Mouse (Mus musculus) limb, embryonic 13.5 days (tissue): ENCODE measurements around the gene Cldn4. TPM values are rescaled to one million over a fixed set of nuclear protein-coding genes. Genes with fewer than 3 reads are reported as not detected.

Experiments
- ATAC-seq: fragments of 200-750 bp; cut with Nextera tagmentation; 2 replicates; pipeline ENCODE4 v1.8.0; 2017; ENCODE audit warnings: low read depth, moderate number of reproducible peaks, moderate TSS enrichment; ENCODE audit not compliant: low FRiP score
- H3K27ac ChIP-seq: fragments of 300-500 bp; sonication (generic); 2 replicates; pipeline ENCODE4 v1.5.1; 2015; ENCODE audit warnings: inconsistent platforms, mild to moderate bottlenecking, moderate library complexity
- H3K27me3 ChIP-seq: fragments of 300-500 bp; sonication (generic); 2 replicates; pipeline ENCODE4 v1.6.1; 2015; ENCODE audit warnings: mild to moderate bottlenecking, inconsistent platforms
- H3K36me3 ChIP-seq: fragments of 300-500 bp; sonication (generic); 2 replicates; pipeline ENCODE4 v1.6.1; 2015; ENCODE audit warnings: inconsistent platforms, mild to moderate bottlenecking, moderate library complexity
- H3K4me1 ChIP-seq: fragments of 300-500 bp; sonication (generic); 2 replicates; pipeline ENCODE4 v1.6.1; 2015; ENCODE audit warnings: inconsistent platforms
- H3K4me2 ChIP-seq: fragments of 300-500 bp; sonication (generic); replicated peaks from 2 replicates; pipeline ENCODE4 v1.6.1; 2015; ENCODE audit warnings: inconsistent platforms, mild to moderate bottlenecking, moderate library complexity
- H3K4me3 ChIP-seq: fragments of 300-500 bp; sonication (generic); 2 replicates; pipeline ENCODE4 v1.5.1; 2015; ENCODE audit warnings: moderate library complexity, mild to moderate bottlenecking, inconsistent platforms
- H3K9ac ChIP-seq: fragments of 300-500 bp; sonication (generic); 2 replicates; pipeline ENCODE4 v1.6.1; 2015; ENCODE audit warnings: mild to moderate bottlenecking, inconsistent platforms
- H3K9me3 ChIP-seq: fragments of 300-500 bp; sonication (generic); 2 replicates; pipeline ENCODE4 v1.6.1; 2016; ENCODE audit warnings: inconsistent platforms
- WGBS: fragments of 180-500 bp; shearing (Covaris S2); methylation state at CpG from one replicate; pipeline ENCODE4 v1.1.7; 2015; 5-methylcytosine and 5-hydroxymethylcytosine counted together
- polyA plus RNA-seq: library from polyadenylated mRNA; unstranded; fragments of >200 nt; fragmentation: Nextera tagmentation; extraction: Ambion mirVana; gene quantifications from 2 replicates; pipeline ENCODE4 v1.2.1, GENCODE M21; 2015

Gene Cldn4
- 16.7 and 18.9 TPM in 2 replicates for polyA plus RNA-seq

DNA sequence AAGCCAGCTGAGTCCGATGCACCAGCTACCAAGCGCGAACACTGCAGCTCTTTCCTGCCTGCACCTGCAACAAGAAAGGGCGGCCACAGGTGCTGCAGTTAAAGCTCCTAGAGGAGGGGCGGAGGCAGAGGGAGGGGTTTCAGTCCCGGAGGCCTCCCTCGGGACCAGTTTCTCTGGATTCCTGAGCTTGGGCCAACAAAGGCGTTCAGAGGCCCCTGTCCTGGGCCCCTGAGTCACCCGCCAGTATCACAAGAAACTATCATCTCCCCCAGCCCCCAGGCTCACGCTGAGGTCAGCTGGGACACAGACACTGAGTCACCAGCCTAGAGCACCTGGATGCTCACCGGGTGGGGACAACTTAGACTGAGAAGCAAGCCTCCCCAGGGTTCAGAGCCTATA lies at the start of gene Cldn4:
Gene Cldn4 (minus strand): TSS at position 78 of the 399 bp plus-strand sequence.
- Histone ChIP-seq H3K4me2 (peak within 1 kb of the TSS; percentile 52), H3K27ac (peak within 1 kb of the TSS; percentile 22; the same call in 1 of the 2 replicates), H3K27me3 (peaks cover 48% of the 10 kb centered on the region), H3K36me3 (no peaks in the 10 kb centered on the region), H3K4me1 (peaks cover 31% of the 10 kb centered on the region), H3K9me3 (no peaks in the 10 kb centered on the region), H3K9ac (peak within 1 kb of the TSS; percentile 54), H3K4me3 (peak within 1 kb of the TSS; percentile 34)
- ATAC-seq: no peak
- WGBS: 8% methylated on average over 11 of the region's 11 CpGs

DNA sequence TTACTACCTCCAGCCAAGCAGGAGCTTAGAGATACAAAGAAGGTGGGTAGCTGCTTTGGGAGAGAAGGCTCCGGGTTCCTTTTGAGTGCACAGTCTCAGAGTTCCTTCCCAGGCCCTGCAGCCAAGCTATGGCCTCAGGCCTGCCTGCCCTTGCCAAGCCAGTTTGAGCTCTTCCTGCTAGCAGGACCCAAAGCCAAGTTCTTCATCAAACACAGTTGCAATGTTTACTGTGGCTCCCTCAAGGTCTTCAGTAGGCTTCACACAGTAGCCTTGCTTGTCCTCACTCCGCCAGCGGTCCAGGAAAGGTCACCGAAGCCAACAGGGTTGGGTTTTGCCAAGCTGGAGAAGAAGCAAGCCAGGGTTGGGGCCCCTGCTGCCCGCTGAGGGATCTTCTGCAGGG lies 45.8 kb upstream of the Cldn4 start:
- peaks cover 1% of the 10 kb centered on the region for H3K4me1 ChIP-seq
- H3K9ac ChIP-seq: no peak overlapping the region
- no peak for ATAC-seq
- H3K27ac ChIP-seq: no peak overlapping the region
- no peaks in the 10 kb centered on the region for H3K9me3 ChIP-seq
- H3K27me3 ChIP-seq: peaks cover 31% of the 10 kb centered on the region
- 86% methylated on average over 5 of the region's 5 CpGs for WGBS
- H3K4me3 ChIP-seq: no peak overlapping the region
- H3K36me3 ChIP-seq: no peaks in the 10 kb centered on the region
- no peak overlapping the region for H3K4me2 ChIP-seq

DNA sequence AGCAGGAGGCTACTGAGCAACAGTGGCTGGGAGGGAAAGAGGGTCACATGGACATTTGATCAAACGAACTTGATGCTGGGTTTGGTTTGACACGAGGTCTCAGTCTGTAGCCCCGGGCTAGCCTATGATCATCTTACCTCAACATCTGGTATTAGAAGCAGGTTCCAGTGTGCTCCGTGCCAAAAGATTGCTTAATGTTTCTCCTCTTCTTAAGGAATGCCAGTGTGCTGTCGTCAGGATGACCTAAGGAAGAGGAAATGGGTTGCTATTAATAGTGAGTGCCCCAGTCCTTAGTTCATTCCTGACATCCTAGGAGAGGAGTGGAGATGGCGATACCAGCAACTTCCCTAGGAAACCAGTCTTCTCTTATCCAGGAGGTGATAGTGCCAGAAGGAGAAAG lies 43.0 kb upstream of the Cldn4 start:
- H3K9me3 ChIP-seq: no peaks in the 10 kb centered on the region
- no peak overlapping the region for H3K4me2 ChIP-seq
- H3K27me3 ChIP-seq: peaks cover 59% of the 10 kb centered on the region
- H3K36me3 ChIP-seq: no peaks in the 10 kb centered on the region
- H3K4me3 ChIP-seq: no peak overlapping the region
- no peak for ATAC-seq
- H3K9ac ChIP-seq: no peak overlapping the region
- H3K4me1 ChIP-seq: peaks cover 20% of the 10 kb centered on the region
- no peak overlapping the region for H3K27ac ChIP-seq
- WGBS: 49% methylated on average over 6 of the region's 6 CpGs

DNA sequence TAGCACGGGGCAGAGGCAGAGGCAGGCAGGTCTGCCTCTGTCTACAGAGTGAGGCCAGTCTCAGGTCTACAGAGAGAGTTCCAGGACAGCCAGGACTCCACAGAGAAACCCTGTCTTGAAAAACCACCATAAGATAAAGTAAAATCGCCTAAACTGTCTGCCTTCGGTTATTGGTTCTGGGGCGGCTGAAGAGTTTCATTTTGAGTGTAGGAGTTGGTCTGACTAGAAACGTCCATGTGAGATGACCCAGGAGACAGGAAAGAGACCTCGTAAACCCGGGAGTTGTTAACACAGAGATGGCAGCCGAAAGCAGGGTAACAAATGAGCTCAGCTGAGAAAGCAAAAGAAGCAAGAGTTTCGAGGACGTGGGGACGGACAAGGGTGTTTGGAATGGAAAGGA lies 42.4 kb upstream of the Cldn4 start:
- ATAC-seq: no peak
- 49% methylated on average over 11 of the region's 11 CpGs for WGBS
- H3K9ac ChIP-seq: no peak overlapping the region
- no peak overlapping the region for H3K27ac ChIP-seq
- H3K4me2 ChIP-seq: no peak overlapping the region
- peaks cover 65% of the 10 kb centered on the region for H3K27me3 ChIP-seq
- H3K9me3 ChIP-seq: no peaks in the 10 kb centered on the region
- no peaks in the 10 kb centered on the region for H3K36me3 ChIP-seq
- peaks cover 20% of the 10 kb centered on the region for H3K4me1 ChIP-seq
- no peak overlapping the region for H3K4me3 ChIP-seq

DNA sequence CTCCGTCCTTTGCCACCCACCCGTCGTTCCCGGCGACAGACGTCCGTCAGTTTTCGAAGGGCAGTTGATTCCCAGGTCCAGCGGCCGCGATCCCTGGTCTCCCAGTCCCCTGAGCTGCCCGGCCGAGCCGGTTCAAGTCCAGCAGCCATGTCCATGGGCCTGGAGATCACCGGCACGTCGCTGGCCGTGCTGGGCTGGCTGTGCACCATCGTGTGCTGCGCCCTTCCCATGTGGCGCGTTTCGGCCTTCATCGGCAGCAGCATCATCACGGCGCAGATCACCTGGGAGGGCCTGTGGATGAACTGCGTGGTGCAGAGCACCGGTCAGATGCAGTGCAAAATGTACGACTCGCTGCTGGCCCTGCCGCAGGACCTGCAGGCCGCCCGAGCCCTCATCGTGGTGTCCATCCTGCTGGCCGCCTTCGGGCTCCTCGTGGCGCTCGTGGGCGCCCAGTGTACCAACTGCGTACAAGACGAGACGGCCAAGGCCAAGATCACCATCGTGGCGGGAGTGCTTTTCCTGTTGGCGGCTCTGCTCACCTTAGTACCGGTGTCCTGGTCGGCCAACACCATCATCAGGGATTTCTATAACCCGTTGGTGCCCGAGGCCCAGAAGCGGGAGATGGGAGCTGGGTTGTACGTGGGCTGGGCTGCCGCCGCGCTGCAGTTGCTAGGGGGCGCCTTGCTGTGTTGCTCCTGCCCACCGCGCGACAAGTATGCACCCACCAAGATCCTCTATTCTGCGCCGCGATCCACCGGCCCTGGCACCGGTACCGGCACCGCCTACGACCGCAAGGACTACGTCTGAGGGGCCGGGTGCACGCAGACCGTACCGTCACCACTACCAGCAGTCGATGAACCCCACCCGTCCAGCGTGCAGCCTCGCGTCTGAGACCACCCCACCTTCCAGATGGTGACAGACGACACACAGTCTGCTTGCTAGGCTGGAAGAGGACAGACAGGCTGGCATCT lies 39.8 kb upstream of the Cldn4 start:
- ATAC-seq: peak; percentile 26; the same call in 1 of the 2 replicates
- Histone ChIP-seq H3K4me2 (peak overlapping the region; percentile 59), H3K4me1 (peaks cover 20% of the 10 kb centered on the region), H3K27me3 (peaks cover 76% of the 10 kb centered on the region), H3K27ac (no peak overlapping the region), H3K36me3 (no peaks in the 10 kb centered on the region), H3K9me3 (no peaks in the 10 kb centered on the region), H3K4me3 (peak overlapping the region; percentile 35), H3K9ac (peak overlapping the region; percentile 50; the same call in 1 of the 2 replicates)
- whole genome bisulfite sequencing: 5% methylated on average over 79 of the region's 79 CpGs

DNA sequence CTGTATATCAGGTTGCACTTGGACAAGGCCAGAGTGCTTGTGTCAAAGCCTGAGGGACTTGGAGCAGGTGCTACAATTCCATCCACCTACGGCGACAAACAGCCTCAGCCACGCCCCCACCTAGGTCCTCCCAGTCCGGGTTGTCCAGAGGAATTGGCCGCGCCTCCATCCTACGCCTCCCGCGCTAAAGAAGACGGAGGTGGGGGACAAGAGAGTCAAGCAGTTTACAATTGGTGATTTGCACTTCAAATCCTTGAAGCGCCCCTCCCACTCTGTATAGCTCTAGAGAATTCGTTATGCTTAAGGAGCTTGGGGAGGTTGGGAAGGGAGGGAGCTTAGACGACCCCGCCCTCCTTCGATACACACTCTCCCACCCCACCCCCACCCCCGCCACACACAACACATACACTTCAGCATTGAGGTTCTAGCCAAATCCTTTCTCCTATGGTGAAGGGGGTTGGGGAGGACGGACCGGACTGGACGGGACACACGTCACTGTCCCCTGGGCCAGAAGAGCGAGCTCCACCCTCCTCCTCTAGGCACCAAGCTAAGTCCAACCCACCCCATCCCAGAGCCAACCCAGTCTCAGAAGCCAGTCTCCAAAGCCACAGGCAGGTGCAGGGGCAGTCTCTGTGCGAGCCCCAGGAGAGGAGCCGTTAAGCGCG lies 39.0 kb upstream of the Cldn4 start, which contains the start of gene Cldn3:
Gene Cldn3 (plus strand): TSS at position 582 of the 665 bp plus-strand sequence.
- Histone ChIP-seq H3K4me3 (peak within 1 kb of the TSS; percentile 35), H3K9ac (peak within 1 kb of the TSS; percentile 50; the same call in 1 of the 2 replicates), H3K4me1 (peaks cover 20% of the 10 kb centered on the region), H3K36me3 (no peaks in the 10 kb centered on the region), H3K9me3 (no peaks in the 10 kb centered on the region), H3K4me2 (peak within 1 kb of the TSS; percentile 59), H3K27ac (no peak within 1 kb of the TSS), H3K27me3 (peaks cover 75% of the 10 kb centered on the region)
- peak; percentile 52; the same call in 1 of the 2 replicates for ATAC-seq
- WGBS: 2% methylated on average over 25 of the region's 25 CpGs

DNA sequence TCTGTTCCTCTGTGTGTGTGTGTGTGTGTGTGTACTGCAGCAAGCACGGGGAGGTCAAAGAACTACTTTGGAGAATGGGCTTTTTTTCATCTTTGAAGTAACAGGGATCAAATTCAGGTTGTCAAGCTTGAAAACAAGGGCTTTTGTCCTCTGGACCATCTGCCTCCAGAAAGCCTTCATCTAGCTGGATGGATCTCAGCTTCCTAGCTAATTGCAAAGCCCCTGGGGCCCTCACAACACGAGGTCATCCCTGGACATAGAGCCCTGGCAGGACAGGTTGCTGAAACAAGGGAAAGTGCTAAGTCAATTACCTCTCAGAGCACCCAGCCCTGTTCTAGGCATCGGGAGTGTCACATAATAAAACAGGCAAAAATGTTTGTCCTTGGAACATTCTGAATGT lies 37.0 kb upstream of the Cldn4 start:
- Histone ChIP-seq H3K4me3 (no peak overlapping the region), H3K36me3 (no peaks in the 10 kb centered on the region), H3K9me3 (no peaks in the 10 kb centered on the region), H3K4me2 (no peak overlapping the region), H3K9ac (no peak overlapping the region), H3K27ac (no peak overlapping the region), H3K27me3 (peaks cover 56% of the 10 kb centered on the region), H3K4me1 (peaks cover 20% of the 10 kb centered on the region)
- ATAC-seq: no peak
- WGBS: 21% methylated on average over 3 of the region's 3 CpGs

DNA sequence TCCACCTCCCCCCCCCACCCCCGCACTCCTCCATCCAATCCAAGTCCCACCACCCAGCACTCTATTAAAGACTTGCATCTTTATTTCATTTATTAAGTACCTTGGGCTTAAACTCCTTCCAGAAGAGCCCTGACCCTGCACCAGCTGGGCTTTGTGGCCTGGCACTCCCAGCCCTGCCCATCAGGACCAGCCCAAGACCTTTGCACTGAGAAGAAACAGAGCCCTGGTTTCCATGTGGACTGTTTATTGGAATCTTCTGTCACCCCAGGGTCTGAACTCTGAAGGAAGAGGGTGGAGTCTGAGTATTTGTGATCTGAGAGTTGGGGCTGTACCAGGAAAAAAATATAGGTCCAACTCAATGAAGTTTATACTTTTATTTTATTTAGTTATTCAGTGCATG lies 36.4 kb upstream of the Cldn4 start:
- no peak for ATAC-seq
- Histone ChIP-seq H3K27ac (no peak overlapping the region), H3K9me3 (no peaks in the 10 kb centered on the region), H3K4me2 (no peak overlapping the region), H3K4me3 (no peak overlapping the region), H3K36me3 (no peaks in the 10 kb centered on the region), H3K4me1 (peaks cover 20% of the 10 kb centered on the region), H3K27me3 (peaks cover 51% of the 10 kb centered on the region), H3K9ac (no peak overlapping the region)
- WGBS: 67% methylated on average over 1 of the region's 1 CpGs

DNA sequence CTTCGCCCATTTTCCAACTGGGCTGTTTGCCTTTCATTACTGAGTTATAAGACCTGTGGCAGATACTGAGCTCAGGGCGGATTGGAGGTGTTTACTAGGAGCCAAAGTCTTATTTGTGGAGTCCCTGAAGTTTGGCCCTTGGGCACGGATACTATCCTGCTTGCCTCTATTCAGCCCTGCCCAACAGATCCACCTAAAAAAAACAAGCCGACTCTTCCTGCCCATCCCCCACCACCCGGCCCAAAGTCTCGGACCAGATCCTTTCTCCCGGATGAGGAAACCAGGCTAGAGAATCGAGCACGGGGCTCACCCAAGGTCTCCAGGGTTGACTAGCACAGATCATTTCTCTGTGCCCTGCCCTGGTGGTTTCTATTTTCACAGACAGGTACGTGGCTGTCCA lies 34.4 kb upstream of the Cldn4 start:
- Histone ChIP-seq H3K4me1 (peaks cover 9% of the 10 kb centered on the region), H3K27ac (no peak overlapping the region), H3K9ac (no peak overlapping the region), H3K9me3 (no peaks in the 10 kb centered on the region), H3K36me3 (no peaks in the 10 kb centered on the region), H3K27me3 (peaks cover 31% of the 10 kb centered on the region), H3K4me3 (no peak overlapping the region), H3K4me2 (no peak overlapping the region)
- 72% methylated on average over 10 of the region's 10 CpGs for WGBS
- no peak for ATAC-seq

DNA sequence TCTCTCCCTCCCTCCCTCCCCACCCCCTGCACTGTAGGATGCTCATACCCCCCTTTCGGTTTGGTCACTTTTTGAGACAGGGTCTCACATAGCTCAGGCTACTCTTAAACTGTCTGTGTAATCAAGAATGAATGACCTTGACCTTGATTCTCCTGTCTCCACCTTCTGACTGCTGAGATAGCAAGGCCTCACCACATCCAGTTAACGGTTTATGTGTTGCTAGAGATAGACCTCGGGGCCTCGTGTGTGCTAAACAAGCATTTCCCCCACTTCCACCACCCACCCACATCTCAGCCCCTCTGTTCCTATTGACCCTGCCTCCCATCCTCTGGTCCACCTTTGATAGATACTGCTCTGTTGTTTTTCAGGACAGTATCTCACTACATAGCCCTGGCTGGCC lies 31.1 kb upstream of the Cldn4 start:
- no peak for ATAC-seq
- Histone ChIP-seq H3K9ac (no peak overlapping the region), H3K4me1 (no peaks in the 10 kb centered on the region), H3K36me3 (no peaks in the 10 kb centered on the region), H3K27me3 (no peaks in the 10 kb centered on the region), H3K27ac (no peak overlapping the region), H3K4me3 (no peak overlapping the region), H3K4me2 (no peak overlapping the region), H3K9me3 (no peaks in the 10 kb centered on the region)
- WGBS: 84% methylated on average over 4 of the region's 4 CpGs

DNA sequence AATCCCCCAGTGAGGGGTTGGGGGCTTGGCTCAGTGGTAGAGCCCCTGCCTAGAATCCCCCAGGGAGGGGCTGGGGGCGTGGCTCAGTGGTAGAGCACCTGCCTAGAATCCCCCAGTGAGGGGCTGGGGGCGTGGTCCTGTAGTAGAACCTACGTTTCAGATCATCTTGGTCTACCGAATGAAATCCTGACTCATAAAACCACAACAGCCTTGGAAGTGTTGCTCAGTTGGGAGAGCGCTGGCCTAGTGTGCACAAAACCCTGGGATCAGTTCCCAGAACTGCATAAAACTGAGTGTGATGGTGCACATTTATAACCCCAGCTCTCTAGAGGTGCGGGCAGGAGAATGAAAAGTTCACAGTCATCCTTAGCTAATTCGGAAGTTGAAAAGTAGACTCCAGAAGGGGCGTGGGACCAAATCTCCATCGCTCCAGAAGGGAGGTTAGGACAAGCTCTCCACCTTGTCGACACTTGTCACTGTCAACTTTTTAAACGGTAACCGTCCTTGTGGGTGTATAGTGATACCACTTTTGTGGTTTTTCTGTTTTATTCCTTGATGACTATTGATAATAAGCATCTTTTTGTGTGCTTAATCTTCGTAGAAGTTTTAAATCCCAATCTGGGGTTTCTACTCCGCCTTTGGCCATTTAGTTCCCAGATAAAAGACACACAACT lies 30.0 kb upstream of the Cldn4 start:
- no peaks in the 10 kb centered on the region for H3K27me3 ChIP-seq
- no peak overlapping the region for H3K4me3 ChIP-seq
- H3K4me1 ChIP-seq: no peaks in the 10 kb centered on the region
- no peaks in the 10 kb centered on the region for H3K9me3 ChIP-seq
- H3K27ac ChIP-seq: no peak overlapping the region
- ATAC-seq: no peak
- WGBS: 83% methylated on average over 14 of the region's 14 CpGs
- H3K36me3 ChIP-seq: no peaks in the 10 kb centered on the region
- no peak overlapping the region for H3K4me2 ChIP-seq
- no peak overlapping the region for H3K9ac ChIP-seq

DNA sequence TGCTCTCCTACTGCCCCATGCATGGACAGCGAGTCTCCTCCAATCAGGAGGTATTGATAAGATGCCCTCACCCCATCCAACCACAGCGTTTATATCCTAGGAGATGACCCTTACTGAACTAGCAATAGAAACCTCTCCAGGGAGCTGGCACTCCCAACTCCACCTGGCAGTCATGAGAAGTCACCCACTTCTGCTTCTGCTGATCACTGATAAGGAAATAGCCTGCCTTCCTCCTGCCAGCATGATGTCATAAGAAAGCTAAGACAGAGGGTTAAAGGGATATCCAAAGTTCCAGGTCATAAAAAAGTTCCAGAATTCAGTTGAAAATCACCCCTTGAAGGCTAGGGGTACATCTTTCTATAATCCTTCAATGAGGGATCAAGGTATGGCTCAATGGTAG lies 29.4 kb upstream of the Cldn4 start:
- no peaks in the 10 kb centered on the region for H3K36me3 ChIP-seq
- no peak for ATAC-seq
- H3K27ac ChIP-seq: no peak overlapping the region
- no peaks in the 10 kb centered on the region for H3K27me3 ChIP-seq
- H3K9me3 ChIP-seq: no peaks in the 10 kb centered on the region
- no peak overlapping the region for H3K4me3 ChIP-seq
- 85% methylated on average over 2 of the region's 2 CpGs for WGBS
- no peak overlapping the region for H3K4me2 ChIP-seq
- no peak overlapping the region for H3K9ac ChIP-seq
- H3K4me1 ChIP-seq: no peaks in the 10 kb centered on the region
